Mouse (Mus musculus): ENCODE measurements around the gene Tada3.

The Tada3 gene

GRCm38 (mm10) chr6:113386025-113386424 is 8.3 kb upstream of the Tada3 start:
- no peak for DNase-seq (ENCODE audit: low spot score)

DNA sequence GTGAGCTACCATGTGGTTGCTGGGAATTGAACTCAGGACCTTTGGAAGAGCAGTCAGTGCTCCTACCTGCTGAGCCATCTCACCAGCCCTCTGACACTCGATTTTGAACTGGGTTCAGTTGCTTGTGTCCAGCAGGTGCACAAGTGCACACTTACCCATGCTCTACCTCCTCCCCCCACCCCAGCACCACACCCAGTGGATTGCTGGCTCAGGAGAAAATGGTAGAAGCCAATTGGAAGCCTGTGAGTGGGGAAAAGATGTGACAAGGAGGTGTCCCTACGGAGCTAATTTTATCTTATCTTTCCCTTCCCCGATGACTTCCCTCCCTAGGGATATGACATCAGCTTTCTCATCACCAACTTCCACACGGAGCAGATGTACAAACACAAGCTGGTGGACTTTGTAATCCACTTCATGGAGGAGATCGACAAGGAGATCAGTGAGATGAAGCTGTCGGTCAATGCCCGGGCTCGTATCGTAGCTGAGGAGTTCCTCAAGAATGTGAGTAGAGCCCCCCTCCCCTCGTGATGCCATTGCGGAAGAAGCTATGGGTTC is 7.6 kb upstream of the Tada3 start:
- DNase-seq (ENCODE audit: low spot score): no peak

GRCm38 (mm10) chr6:113384351-113384927 is 6.8 kb upstream of the Tada3 start:
- no peak for DNase-seq (ENCODE audit: low spot score)

- DNase-seq (ENCODE audit: low spot score): no peak
These were observed 2.8 kb upstream of the Tada3 start for GRCm38 (mm10) chr6:113380480-113380879.

- no peak for DNase-seq (ENCODE audit: low spot score)
These were observed 1.6 kb upstream of the Tada3 start for GRCm38 (mm10) chr6:113379246-113379645.

DNA sequence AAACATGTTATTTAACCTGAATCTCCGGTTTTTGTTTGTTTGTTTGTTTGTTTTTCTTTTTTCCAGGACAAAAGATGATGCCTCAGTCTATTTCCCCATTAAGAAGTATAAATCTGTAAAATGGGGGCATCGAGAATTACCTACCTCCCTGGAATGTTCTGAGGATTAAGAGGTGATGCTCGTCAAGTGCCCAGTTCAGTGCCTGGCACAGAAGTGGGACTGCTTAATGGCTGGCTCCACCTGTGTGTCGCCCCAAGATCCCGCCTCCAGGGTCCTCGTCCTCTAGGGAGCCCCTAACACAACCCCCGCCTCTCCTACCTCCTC is 549 bp downstream of the Tada3 start:
- no peak for DNase-seq (ENCODE audit: low spot score)

- no peak for DNase-seq (ENCODE audit: low spot score)
These were observed 4.2 kb downstream of the Tada3 start for GRCm38 (mm10) chr6:113373491-113373890.

DNA sequence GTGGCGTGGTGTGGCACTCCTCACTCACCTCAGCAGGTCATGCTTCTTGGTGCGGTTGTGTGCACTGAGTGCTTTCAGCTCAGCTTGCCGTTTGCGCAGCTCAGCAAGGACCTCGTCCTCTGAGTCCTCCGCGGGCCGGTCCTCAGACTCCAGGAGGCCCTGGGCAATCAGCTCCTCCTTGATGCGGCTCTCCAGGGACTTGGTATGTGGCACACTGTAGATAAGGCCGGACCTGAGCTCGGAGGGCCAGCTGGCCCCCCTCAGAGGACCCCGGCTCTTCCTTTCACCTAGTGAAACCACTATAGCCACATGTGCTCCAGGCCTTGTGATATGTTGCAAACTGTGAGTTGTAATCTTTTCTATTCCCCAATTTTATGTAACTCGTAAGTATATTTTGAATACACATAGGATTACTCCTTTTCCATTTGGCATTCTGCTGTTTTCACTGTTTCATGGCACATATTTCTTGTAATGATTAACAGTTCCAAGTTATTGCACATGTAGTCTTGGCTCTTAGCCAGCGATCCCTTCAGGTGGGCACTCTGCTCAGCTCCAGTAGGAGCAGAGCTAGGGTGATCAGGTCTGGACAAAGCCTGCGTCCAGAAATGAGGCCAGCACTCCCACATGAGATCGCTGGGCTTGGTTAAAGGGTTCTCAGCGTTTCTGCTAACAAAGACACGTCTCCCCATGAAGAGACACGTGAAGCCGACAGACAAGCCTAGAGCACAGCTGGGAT is 7.3 kb downstream of the Tada3 start:
- no peak for DNase-seq (ENCODE audit: low spot score)

- DNase-seq (ENCODE audit: low spot score): no peak
These were observed 9.1 kb downstream of the Tada3 start for GRCm38 (mm10) chr6:113368577-113368976.

- DNase-seq (ENCODE audit: low spot score): no peak
These were observed 9.6 kb downstream of the Tada3 start for GRCm38 (mm10) chr6:113368124-113368523.

- no peak for DNase-seq (ENCODE audit: low spot score)
These were observed 10.1 kb downstream of the Tada3 start for GRCm38 (mm10) chr6:113367574-113367973.

DNA sequence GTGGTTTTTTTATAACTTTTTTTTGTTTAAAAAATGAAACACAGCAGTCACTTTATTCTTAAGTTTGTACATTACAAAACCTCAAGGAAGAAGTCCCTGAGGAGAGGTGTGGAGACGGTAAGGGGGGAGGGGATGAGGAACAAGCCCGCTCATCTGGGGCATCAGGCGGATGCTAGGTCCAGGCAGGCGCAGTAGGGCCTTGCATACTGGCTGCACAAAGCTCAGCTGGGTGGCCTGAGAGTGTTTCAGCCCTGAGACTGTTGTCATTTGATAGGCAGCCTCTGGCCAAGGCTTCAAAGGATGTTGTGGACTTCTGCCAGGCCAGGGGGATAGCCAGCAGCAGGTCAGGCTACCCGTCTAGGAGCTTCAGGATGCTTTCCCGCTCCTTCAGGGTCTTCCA is 11.0 kb downstream of the Tada3 start:
- DNase-seq (ENCODE audit: low spot score): no peak

GRCm38 (mm10) chr6:113364518-113365135 is 13.1 kb downstream of the Tada3 start:
- no peak for DNase-seq (ENCODE audit: low spot score)

DNA sequence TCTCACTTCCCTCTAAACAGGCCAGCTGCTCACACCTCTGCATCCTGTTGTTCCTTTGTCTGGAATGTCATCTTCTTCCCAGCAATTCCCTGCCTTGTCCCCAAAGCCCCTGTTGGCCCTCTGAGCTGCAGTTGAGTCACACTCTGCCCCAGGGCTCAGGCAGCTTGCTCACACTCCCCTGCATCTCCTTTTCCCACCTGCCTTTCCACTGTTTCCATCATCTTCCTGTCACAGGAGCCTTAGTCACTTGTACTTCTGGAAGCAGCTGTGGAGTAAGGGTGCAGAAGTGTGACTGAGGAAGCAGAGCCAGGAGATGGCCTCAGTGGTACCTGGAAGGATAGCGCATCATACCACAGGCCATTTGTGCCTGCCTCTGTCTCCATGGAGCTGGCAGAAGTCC is 15.4 kb downstream of the Tada3 start:
- DNase-seq (ENCODE audit: low spot score): no peak

DNA sequence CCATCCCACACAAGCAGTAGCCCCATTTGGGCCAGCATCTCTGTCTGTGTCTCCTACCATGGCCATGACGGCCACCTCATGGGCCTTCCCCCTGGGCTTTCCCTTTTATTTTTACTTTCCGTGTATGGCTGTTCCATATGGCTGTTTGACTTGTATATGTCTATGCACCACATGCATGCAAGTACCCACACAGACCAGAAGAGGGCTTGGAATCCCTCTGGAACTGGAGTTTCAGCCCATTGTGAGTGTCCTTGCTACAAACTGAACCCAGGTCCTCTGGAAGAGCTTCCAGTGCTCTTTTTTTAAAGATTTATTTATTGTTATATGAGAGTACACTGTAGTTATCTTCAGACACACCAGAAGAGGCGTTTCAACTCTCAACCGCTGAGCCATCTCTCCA is 16.2 kb downstream of the Tada3 start:
- no peak for DNase-seq (ENCODE audit: low spot score)

- no peak for DNase-seq (ENCODE audit: low spot score)
These were observed 24.0 kb downstream of the Tada3 start for GRCm38 (mm10) chr6:113353696-113354095.

DNA sequence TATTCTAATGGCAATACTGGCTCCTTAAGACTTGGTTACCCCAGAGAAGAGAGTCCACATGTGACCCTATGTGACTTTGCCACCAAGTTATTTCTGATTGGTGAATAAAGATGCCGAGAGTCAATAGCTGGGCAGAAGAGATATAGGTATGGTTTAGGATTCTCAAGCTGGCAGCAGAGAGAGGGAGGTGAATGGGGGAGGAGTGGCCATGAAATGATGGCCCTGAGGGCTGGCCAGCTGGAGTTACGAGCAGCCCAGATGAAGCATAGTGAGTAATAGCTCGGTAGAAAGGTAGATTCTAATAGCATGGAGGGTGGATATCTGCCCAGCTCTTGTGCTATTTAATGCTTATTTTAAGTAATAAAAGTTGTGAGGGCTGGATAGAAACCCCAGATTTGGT is 24.9 kb downstream of the Tada3 start:
- DNase-seq (ENCODE audit: low spot score): no peak

- DNase-seq (ENCODE audit: low spot score): no peak
These were observed 26.0 kb downstream of the Tada3 start for GRCm38 (mm10) chr6:113351653-113352052.

DNA sequence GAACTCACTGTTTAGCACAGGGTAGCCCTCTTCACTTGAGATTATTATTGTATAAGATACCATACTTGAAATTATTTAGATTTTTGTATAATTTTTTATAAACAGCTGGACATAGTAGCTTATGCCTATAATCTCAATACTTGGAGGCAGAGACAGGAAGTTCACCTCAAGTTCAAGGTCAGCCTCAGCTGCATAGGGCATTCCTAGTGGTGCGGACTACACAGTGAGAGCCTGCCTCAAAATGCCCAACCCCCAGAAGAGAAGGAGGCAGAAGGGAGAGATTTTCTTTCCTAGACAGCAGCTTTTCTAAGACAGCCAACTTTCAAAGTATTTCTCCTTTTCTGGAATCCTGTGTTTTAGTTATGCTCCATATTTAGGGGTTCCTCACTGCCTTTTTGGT is 26.5 kb downstream of the Tada3 start:
- DNase-seq (ENCODE audit: low spot score): no peak

- DNase-seq (ENCODE audit: low spot score): no peak
These were observed 27.1 kb downstream of the Tada3 start for GRCm38 (mm10) chr6:113350538-113350937.

DNA sequence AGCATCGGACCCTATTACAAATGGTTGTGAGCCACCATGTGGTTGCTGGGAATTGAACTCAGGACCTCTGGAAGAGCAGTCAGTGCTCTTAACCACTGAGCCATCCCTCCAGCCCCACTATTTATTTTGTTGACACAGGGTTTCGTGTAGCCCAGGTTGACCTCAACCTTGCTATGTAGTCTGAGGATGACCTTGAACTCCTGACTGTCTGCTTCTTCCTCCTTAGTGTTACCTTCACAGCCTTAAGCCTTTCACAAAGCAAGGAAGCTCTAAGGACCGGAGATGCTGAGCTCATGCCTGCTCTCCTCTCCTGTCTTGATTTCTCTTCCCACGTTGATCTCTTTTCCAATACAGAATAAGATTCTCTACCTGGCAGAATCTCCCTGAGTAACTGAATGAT is 30.8 kb downstream of the Tada3 start:
- no peak for DNase-seq (ENCODE audit: low spot score)

DNA sequence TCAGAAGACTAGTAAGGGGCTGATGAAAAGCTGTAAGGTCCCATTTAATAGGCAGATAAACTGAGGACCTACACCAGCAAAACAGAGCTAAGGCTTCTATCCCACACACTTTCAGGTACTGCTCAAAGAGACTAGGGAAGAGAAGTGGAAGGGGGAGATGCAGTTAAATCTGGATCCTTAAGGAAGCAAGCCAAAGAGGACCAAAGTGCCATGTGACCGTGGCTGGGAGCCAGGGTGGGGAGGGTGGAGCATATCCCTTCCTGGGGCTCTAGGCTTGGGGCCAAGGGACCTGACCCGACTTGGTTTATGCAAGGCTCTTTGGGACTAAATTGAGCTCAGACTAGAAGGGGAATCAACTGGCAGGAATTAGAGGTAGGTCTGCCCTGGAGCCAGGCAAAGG is 33.4 kb downstream of the Tada3 start:
- peak; percentile 48 for DNase-seq (ENCODE audit: low spot score)

All from testis, postnatal 14 days (tissue).